ENCODE assay signal across 21 mouse cellular contexts in the genomic region with DNA sequence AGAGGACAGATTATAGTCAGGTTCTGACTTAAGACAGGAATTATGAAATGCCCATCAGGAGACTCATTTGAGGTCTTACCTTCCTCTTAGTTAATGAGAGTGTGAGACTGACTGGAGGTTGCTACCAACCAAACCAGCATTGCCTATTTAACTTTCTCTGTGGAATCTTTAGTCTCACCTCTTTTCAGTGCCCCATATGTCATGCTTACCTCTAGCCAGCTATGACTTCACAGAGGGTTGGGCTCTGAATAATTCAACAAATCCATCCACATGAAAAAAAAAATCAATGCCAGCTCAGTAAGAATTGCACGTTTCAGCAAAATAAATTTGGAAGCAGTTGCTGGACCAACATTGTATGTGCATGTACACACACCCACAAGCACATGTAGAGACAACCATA.
DNase-seq lines count a peak whose midpoint lies in the region; ATAC-seq and TF ChIP-seq lines count a peak whose summit lies in the region.
"Had no signal": no experiment of that assay in that cellular context is flagged by ENCODE, and none has a peak within 500 bp of the region (broad histone marks: within the 10 kb centered on the region; RNA-seq: fewer than 3 reads in every experiment).

No protein-coding gene starts in this region.

- WGBS in forebrain, embryonic 13.5 days, result 56% methylated on average over 1 of the region's 1 CpGs
- 37% methylated on average over 1 of the region's 1 CpGs for WGBS in forebrain, postnatal 0 days
- 33% methylated on average over 1 of the region's 1 CpGs for WGBS in forebrain, embryonic 15.5 days
- 88% methylated on average over 1 of the region's 1 CpGs for WGBS in forebrain, embryonic 10.5 days
- 62% methylated on average over 1 of the region's 1 CpGs for WGBS in midbrain, embryonic 11.5 days
- WGBS in midbrain, embryonic 15.5 days, result 58% methylated on average over 1 of the region's 1 CpGs

- H3K4me2 ChIP-seq in forebrain, embryonic 13.5 days, result no peak overlapping the region
- no peak overlapping the region for H3K4me2 ChIP-seq in forebrain, postnatal 0 days (ENCODE audit: low read depth)
- H3K4me2 ChIP-seq in forebrain, embryonic 15.5 days (replicated peaks), result no peak overlapping the region
- H3K4me2 ChIP-seq in midbrain, embryonic 11.5 days, result no peak overlapping the region
- H3K4me2 ChIP-seq in midbrain, embryonic 15.5 days, result no peak overlapping the region
- H3K4me2 ChIP-seq: embryonic facial prominence, embryonic 12.5 days had no signal

- H3K4me1 ChIP-seq in forebrain, embryonic 13.5 days, result peaks cover 22% of the 10 kb centered on the region
- H3K4me1 ChIP-seq in forebrain, postnatal 0 days (ENCODE audit: insufficient read depth), result no peaks in the 10 kb centered on the region
- H3K4me1 ChIP-seq in forebrain, embryonic 15.5 days, result peaks cover 13% of the 10 kb centered on the region
- peaks cover 18% of the 10 kb centered on the region for H3K4me1 ChIP-seq in forebrain, embryonic 10.5 days
- H3K4me1 ChIP-seq in midbrain, embryonic 11.5 days (ENCODE audit: control insufficient read depth, insufficient read depth, low read length), result no peaks in the 10 kb centered on the region
- no peaks in the 10 kb centered on the region for H3K4me1 ChIP-seq in midbrain, embryonic 15.5 days
- H3K4me1 ChIP-seq: embryonic facial prominence, embryonic 12.5 days had no signal

- no peaks in the 10 kb centered on the region for H3K36me3 ChIP-seq in forebrain, embryonic 13.5 days (ENCODE audit: poor library complexity, severe bottlenecking)
- no peaks in the 10 kb centered on the region for H3K36me3 ChIP-seq in forebrain, postnatal 0 days (ENCODE audit: insufficient read depth)
- H3K36me3 ChIP-seq in forebrain, embryonic 15.5 days, result no peaks in the 10 kb centered on the region
- no peaks in the 10 kb centered on the region for H3K36me3 ChIP-seq in forebrain, embryonic 10.5 days (replicated peaks)
- no peaks in the 10 kb centered on the region for H3K36me3 ChIP-seq in midbrain, embryonic 11.5 days (ENCODE audit: control insufficient read depth, insufficient read depth, low read length)
- H3K36me3 ChIP-seq in midbrain, embryonic 15.5 days (replicated peaks), result no peaks in the 10 kb centered on the region
- H3K36me3 ChIP-seq: embryonic facial prominence, embryonic 10.5 days; embryonic facial prominence, embryonic 12.5 days; G1E had no signal

- peak; percentile 54; the same call in 1 of the 2 replicates for ATAC-seq in forebrain, embryonic 13.5 days
- no peak for ATAC-seq in forebrain, postnatal 0 days
- ATAC-seq in forebrain, embryonic 15.5 days (replicated peaks), result peak; percentile 64; the same call in 1 of the 2 replicates
- no peak for ATAC-seq in midbrain, embryonic 11.5 days (ENCODE audit: low FRiP score)
- ATAC-seq in midbrain, embryonic 15.5 days (replicated peaks), result no peak
- ATAC-seq: activated CD4-positive, CD25-positive, alpha-beta regulatory T cell, adult 4 months; CD4-positive, CD25-positive, alpha-beta regulatory T cell, adult 4 months; Patski had no signal

- no peak overlapping the region for H3K27ac ChIP-seq in forebrain, embryonic 13.5 days
- no peak overlapping the region for H3K27ac ChIP-seq in forebrain, postnatal 0 days (ENCODE audit: low read depth, low read length)
- H3K27ac ChIP-seq in forebrain, embryonic 15.5 days (replicated peaks), result no peak overlapping the region
- no peak overlapping the region for H3K27ac ChIP-seq in forebrain, embryonic 10.5 days
- no peak overlapping the region for H3K27ac ChIP-seq in midbrain, embryonic 11.5 days (ENCODE audit: low read depth, low read length)
- H3K27ac ChIP-seq in midbrain, embryonic 15.5 days, result no peak overlapping the region
- H3K27ac ChIP-seq: embryonic facial prominence, embryonic 10.5 days; embryonic facial prominence, embryonic 12.5 days had no signal

- no peak overlapping the region for H3K9ac ChIP-seq in forebrain, embryonic 13.5 days
- no peak overlapping the region for H3K9ac ChIP-seq in forebrain, postnatal 0 days
- H3K9ac ChIP-seq in forebrain, embryonic 15.5 days (replicated peaks), result no peak overlapping the region
- H3K9ac ChIP-seq in midbrain, embryonic 11.5 days (ENCODE audit: low read length), result no peak overlapping the region
- H3K9ac ChIP-seq in midbrain, embryonic 15.5 days, result no peak overlapping the region
- H3K9ac ChIP-seq: embryonic facial prominence, embryonic 12.5 days had no signal

- no peak overlapping the region for H3K4me3 ChIP-seq in forebrain, embryonic 13.5 days
- H3K4me3 ChIP-seq in forebrain, postnatal 0 days (ENCODE audit: low read depth, low read length), result no peak overlapping the region
- no peak overlapping the region for H3K4me3 ChIP-seq in forebrain, embryonic 15.5 days
- no peak overlapping the region for H3K4me3 ChIP-seq in forebrain, embryonic 10.5 days
- no peak overlapping the region for H3K4me3 ChIP-seq in midbrain, embryonic 11.5 days (ENCODE audit: low read depth, low read length)
- H3K4me3 ChIP-seq in midbrain, embryonic 15.5 days, result no peak overlapping the region
- H3K4me3 ChIP-seq: embryonic facial prominence, embryonic 10.5 days; embryonic facial prominence, embryonic 12.5 days had no signal

- no peaks in the 10 kb centered on the region for H3K27me3 ChIP-seq in forebrain, embryonic 13.5 days
- H3K27me3 ChIP-seq in forebrain, postnatal 0 days (ENCODE audit: insufficient read depth, low read length), result no peaks in the 10 kb centered on the region
- no peaks in the 10 kb centered on the region for H3K27me3 ChIP-seq in forebrain, embryonic 15.5 days
- H3K27me3 ChIP-seq in forebrain, embryonic 10.5 days (ENCODE audit: poor library complexity, severe bottlenecking), result no peaks in the 10 kb centered on the region
- H3K27me3 ChIP-seq in midbrain, embryonic 11.5 days (ENCODE audit: control insufficient read depth, insufficient read depth, low read length), result no peaks in the 10 kb centered on the region
- no peaks in the 10 kb centered on the region for H3K27me3 ChIP-seq in midbrain, embryonic 15.5 days (replicated peaks)
- H3K27me3 ChIP-seq: CH12.LX; embryonic facial prominence, embryonic 12.5 days; Patski had no signal

- no peak for DNase-seq in forebrain, postnatal 0 days
- no peak for DNase-seq in forebrain, embryonic 10.5 days (ENCODE audit: extremely low spot score, low spot score)
- DNase-seq in midbrain, embryonic 11.5 days (ENCODE audit: low spot score, missing footprints), result peak; percentile 31
- no peak for DNase-seq in lung, postnatal 4 days
- DNase-seq: adrenal gland, adult 8-10 months; adrenal gland, postnatal 14 days; adrenal gland, postnatal 36 days; B cell, adult 2 months; cerebellum, adult 11-12 months; cerebellum, adult 9-10 months; cerebellum, postnatal 10 days had no signal

- no peaks in the 10 kb centered on the region for H3K9me3 ChIP-seq in forebrain, embryonic 13.5 days (replicated peaks)
- H3K9me3 ChIP-seq in forebrain, postnatal 0 days (ENCODE audit: low read length), result no peaks in the 10 kb centered on the region
- no peaks in the 10 kb centered on the region for H3K9me3 ChIP-seq in forebrain, embryonic 15.5 days
- no peaks in the 10 kb centered on the region for H3K9me3 ChIP-seq in forebrain, embryonic 10.5 days
- H3K9me3 ChIP-seq in midbrain, embryonic 11.5 days (ENCODE audit: control insufficient read depth, low read length), result no peaks in the 10 kb centered on the region
- H3K9me3 ChIP-seq in midbrain, embryonic 15.5 days, result no peaks in the 10 kb centered on the region
- H3K9me3 ChIP-seq: embryonic facial prominence, embryonic 10.5 days; embryonic facial prominence, embryonic 12.5 days; G1E had no signal

- TF ChIP-seq CTCF in forebrain, postnatal 0 days (IDR thresholded peaks at IDR 0.05; ENCODE audit: low read depth), result no peak

Comparison
In these comparisons a context has a peak if more than half of its experiments do, and no peak if none do; other contexts are left out.
1. ATAC-seq: peak in forebrain, embryonic 13.5 days (single experiment) and forebrain, embryonic 15.5 days (single experiment); none in forebrain, postnatal 0 days (single experiment), midbrain, embryonic 11.5 days (single experiment) and midbrain, embryonic 15.5 days (single experiment).